Mouse (Mus musculus): ENCODE results near the gene Cutal. TPM values are rescaled to one million over a fixed set of nuclear protein-coding genes. Genes with fewer than 3 reads are reported as not detected.

Gene Cutal
- polyA plus RNA-seq, 1 experiment from 2014 or later: 11.8 TPM

DNA sequence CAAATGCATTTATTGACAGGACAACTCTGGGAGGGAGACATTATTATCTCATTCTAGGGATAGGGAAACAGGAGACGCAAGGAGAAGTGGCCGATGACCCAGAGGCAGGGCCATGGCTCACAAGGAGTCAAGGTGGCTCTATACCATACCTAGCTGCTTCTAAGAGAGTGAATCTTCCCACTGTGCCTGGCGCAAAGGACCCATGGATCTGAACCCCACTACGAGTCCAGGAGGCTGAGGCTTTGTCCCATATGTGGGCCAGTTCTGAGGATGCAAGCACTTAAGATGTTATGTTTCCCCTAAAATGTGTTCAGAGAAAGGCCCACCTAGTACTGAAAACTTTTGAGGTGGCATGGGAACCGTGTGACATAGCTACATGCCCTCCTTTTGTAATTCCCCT is 37.7 kb downstream of the Cutal start:
- no peak for ATAC-seq
- no peak overlapping the region for H3K27ac ChIP-seq (ENCODE audit: low read length)

DNA sequence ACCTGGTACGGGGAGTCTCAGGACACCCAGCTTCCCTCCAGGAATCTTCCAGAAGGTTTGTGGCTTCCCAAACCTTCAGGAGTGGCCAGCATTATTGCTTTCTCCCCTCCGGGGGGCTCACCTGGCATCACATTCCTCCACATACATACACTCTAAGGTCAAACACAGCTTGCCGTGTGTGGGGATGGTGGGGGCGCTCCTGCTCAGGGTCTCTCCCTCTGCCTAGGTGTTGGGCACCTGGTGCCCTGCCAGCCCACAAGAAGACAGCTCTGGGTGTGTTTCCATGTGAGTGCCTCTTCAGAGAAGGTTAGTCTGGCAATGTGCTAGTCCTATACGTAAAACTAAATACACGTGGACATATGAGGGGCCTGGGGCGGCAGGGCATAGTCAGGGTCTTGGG is 38.4 kb downstream of the Cutal start:
- Histone ChIP-seq H3K4me3 (ENCODE audit: low read length) (peak overlapping the region; percentile 70), H3K27me3 (replicated peaks; ENCODE audit: control insufficient read depth, insufficient read depth, low read length) (no peaks in the 10 kb centered on the region), H3K27ac (ENCODE audit: low read length) (no peak overlapping the region), H3K9me3 (ENCODE audit: control insufficient read depth, low read length) (no peaks in the 10 kb centered on the region), H3K4me2 (ENCODE audit: low read depth, low read length) (peak overlapping the region; percentile 94), H3K4me1 (ENCODE audit: control insufficient read depth, insufficient read depth, low read length) (peaks cover 12% of the 10 kb centered on the region), H3K9ac (ENCODE audit: low read depth, low read length) (peak overlapping the region; percentile 76), H3K36me3 (ENCODE audit: control insufficient read depth, insufficient read depth, low read length) (peaks cover 3% of the 10 kb centered on the region; the same call in 1 of the 2 replicates)
- no peak for ATAC-seq
- 47% methylated on average over 7 of the region's 7 CpGs for WGBS

More for the DNA sequence above, 37.7 kb downstream of the Cutal start:
- H3K4me3 ChIP-seq (ENCODE audit: low read length): no peak overlapping the region
- peaks cover 3% of the 10 kb centered on the region; the same call in 1 of the 2 replicates for H3K36me3 ChIP-seq (ENCODE audit: control insufficient read depth, insufficient read depth, low read length)
- H3K9ac ChIP-seq (ENCODE audit: low read depth, low read length): no peak overlapping the region
- no peaks in the 10 kb centered on the region for H3K27me3 ChIP-seq (replicated peaks; ENCODE audit: control insufficient read depth, insufficient read depth, low read length)
- 85% methylated on average over 5 of the region's 5 CpGs for WGBS
- no peaks in the 10 kb centered on the region for H3K9me3 ChIP-seq (ENCODE audit: control insufficient read depth, low read length)
- H3K4me2 ChIP-seq (ENCODE audit: low read depth, low read length): no peak overlapping the region
- H3K4me1 ChIP-seq (ENCODE audit: control insufficient read depth, insufficient read depth, low read length): peaks cover 12% of the 10 kb centered on the region

DNA sequence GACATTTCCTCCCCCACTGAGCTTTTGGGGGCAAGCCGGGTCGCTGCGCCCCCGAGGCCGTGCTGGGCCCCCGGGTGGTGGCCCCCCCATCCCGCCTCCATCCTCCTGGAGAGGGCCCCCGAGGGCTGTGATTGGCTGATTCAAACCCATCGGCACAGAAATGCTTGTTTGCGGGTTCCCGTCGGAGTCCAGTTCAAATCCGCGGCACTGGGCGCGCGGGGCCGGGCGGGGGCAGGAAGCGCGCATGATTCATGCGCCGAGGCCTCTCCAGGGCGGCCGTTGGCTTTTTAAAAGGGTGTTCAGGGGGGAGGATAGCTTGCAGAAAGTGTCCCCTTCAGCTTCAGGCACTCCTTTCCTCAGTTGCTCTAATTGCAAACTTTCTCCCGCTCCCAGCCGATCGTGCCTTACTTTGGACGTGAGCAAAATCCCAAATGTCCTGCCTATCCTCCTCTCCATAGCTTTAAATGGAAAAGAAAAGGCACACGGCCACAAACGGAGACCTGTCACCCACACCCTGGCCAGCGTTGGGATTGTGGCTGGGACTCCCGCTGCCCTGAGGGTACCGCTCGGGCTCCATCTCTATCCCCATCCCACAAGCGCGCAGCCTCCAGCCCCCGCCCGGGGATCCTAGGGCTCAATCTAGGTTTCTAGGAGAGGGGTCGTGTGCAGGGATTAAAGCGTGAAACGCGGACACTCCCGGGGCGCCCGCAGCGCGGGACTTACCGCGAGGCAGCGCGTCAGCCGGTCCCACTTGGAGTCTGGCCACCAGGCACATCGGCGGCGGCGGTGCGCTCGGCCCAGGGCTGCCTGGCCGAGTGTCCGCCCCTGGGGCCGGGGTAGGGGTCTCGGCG is 39.2 kb downstream of the Cutal start, which contains the start of gene Phf19:
Phf19 (minus strand) TSS at position 809 of the 851 bp plus-strand sequence.
- Histone ChIP-seq H3K36me3 (ENCODE audit: control insufficient read depth, insufficient read depth, low read length) (peaks cover 3% of the 10 kb centered on the region; the same call in 1 of the 2 replicates), H3K4me1 (ENCODE audit: control insufficient read depth, insufficient read depth, low read length) (peaks cover 12% of the 10 kb centered on the region), H3K4me2 (ENCODE audit: low read depth, low read length) (peak within 1 kb of the TSS; percentile 94), H3K27me3 (replicated peaks; ENCODE audit: control insufficient read depth, insufficient read depth, low read length) (no peaks in the 10 kb centered on the region), H3K27ac (ENCODE audit: low read length) (peak within 1 kb of the TSS; percentile 58), H3K9ac (ENCODE audit: low read depth, low read length) (peak within 1 kb of the TSS; percentile 76), H3K9me3 (ENCODE audit: control insufficient read depth, low read length) (no peaks in the 10 kb centered on the region), H3K4me3 (ENCODE audit: low read length) (peak within 1 kb of the TSS; percentile 70)
- peak; percentile 45 for ATAC-seq
- WGBS: under 1% methylated on average over 56 of the region's 64 CpGs

DNA sequence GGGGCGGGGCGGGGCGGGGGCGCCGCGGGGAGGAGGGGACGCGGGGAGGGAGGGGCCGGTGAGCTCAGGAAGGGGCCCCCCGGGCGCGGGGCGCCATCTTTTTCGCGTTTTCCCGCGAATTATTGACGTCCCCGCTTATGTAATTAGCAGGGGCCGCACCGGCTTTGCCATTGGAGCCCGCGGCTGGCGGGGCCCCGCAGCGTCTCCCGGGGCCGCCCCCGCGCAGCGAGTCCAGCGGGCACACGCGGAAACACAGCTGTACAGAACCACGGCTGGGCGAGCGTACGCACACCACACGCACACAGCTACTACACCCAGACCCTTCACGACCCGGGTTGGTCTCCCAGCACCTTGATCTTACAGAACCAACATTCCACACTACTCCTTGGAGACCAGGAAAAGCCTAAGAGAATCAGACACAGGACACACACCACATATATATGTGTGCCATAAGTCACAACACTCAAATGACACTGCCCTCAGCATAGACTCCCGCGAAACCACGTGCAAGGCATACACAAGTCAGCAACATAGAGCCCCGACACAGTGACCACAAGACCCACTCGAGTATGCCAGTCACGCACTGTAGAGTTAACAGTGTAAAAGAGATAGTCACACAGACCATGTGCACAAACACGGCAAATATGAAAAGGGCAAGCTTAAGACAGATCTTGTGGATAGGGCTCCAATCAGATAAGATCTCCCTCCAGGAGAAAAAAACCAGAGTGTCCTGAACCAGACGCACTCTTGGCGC is 40.0 kb downstream of the Cutal start:
- peak overlapping the region; percentile 53 for H3K27ac ChIP-seq (ENCODE audit: low read length)
- peaks cover 3% of the 10 kb centered on the region; the same call in 1 of the 2 replicates for H3K36me3 ChIP-seq (ENCODE audit: control insufficient read depth, insufficient read depth, low read length)
- 4% methylated on average over 46 of the region's 50 CpGs for WGBS
- H3K27me3 ChIP-seq (replicated peaks; ENCODE audit: control insufficient read depth, insufficient read depth, low read length): no peaks in the 10 kb centered on the region
- H3K4me1 ChIP-seq (ENCODE audit: control insufficient read depth, insufficient read depth, low read length): peaks cover 12% of the 10 kb centered on the region
- H3K4me2 ChIP-seq (ENCODE audit: low read depth, low read length): peak overlapping the region; percentile 94
- no peaks in the 10 kb centered on the region for H3K9me3 ChIP-seq (ENCODE audit: control insufficient read depth, low read length)
- H3K9ac ChIP-seq (ENCODE audit: low read depth, low read length): peak overlapping the region; percentile 76
- peak; percentile 81 for ATAC-seq
- peak overlapping the region; percentile 70 for H3K4me3 ChIP-seq (ENCODE audit: low read length)

DNA sequence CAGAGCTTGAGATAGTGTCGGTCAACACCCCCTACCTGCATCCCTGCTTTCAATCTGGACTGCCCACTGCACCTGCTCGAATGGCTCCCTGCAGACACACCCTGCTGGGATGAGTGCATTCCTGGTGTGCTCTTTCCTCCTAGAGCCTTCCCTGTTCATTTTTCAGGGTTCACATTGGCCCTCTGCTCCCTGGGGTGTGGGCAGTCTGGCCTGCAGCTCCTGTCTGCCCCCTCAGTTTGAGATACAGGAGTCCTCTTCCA is 40.6 kb downstream of the Cutal start:
- Histone ChIP-seq H3K36me3 (ENCODE audit: control insufficient read depth, insufficient read depth, low read length) (peaks cover 3% of the 10 kb centered on the region; the same call in 1 of the 2 replicates), H3K4me1 (ENCODE audit: control insufficient read depth, insufficient read depth, low read length) (peaks cover 12% of the 10 kb centered on the region), H3K27me3 (replicated peaks; ENCODE audit: control insufficient read depth, insufficient read depth, low read length) (no peaks in the 10 kb centered on the region), H3K4me2 (ENCODE audit: low read depth, low read length) (peak overlapping the region; percentile 94), H3K9ac (ENCODE audit: low read depth, low read length) (peak overlapping the region; percentile 76; the same call in 1 of the 2 replicates), H3K4me3 (ENCODE audit: low read length) (peak overlapping the region; percentile 70), H3K9me3 (ENCODE audit: control insufficient read depth, low read length) (no peaks in the 10 kb centered on the region), H3K27ac (ENCODE audit: low read length) (peak overlapping the region; percentile 58)
- peak; percentile 66 for ATAC-seq
- WGBS: 14% methylated on average over 2 of the region's 2 CpGs

DNA sequence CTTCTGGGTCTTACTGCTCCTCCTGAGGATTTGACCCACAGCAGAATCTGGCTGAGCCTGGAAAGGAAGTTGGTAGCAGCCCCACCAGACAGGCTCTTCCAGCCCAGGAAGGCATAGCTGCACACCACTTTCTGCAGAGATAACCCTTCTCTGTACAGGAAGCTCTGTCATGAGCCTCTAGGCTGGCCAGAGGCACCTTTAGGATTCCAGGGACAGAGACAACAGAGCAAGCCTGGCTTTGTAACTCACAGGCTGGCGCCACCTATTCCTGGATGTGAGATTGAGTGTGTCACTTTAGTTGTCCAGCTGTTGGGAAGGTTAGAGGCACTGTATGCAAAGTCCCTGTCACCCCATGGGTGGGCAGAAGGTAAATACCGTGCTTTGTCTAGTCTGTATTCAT is 40.9 kb downstream of the Cutal start:
- Histone ChIP-seq H3K4me2 (ENCODE audit: low read depth, low read length) (no peak overlapping the region), H3K27ac (ENCODE audit: low read length) (peak overlapping the region; percentile 58), H3K27me3 (replicated peaks; ENCODE audit: control insufficient read depth, insufficient read depth, low read length) (no peaks in the 10 kb centered on the region), H3K36me3 (ENCODE audit: control insufficient read depth, insufficient read depth, low read length) (peaks cover 3% of the 10 kb centered on the region; the same call in 1 of the 2 replicates), H3K9me3 (ENCODE audit: control insufficient read depth, low read length) (no peaks in the 10 kb centered on the region), H3K4me3 (ENCODE audit: low read length) (no peak overlapping the region), H3K4me1 (ENCODE audit: control insufficient read depth, insufficient read depth, low read length) (peaks cover 12% of the 10 kb centered on the region), H3K9ac (ENCODE audit: low read depth, low read length) (no peak overlapping the region)
- 62% methylated on average over 2 of the region's 2 CpGs for WGBS
- no peak for ATAC-seq

DNA sequence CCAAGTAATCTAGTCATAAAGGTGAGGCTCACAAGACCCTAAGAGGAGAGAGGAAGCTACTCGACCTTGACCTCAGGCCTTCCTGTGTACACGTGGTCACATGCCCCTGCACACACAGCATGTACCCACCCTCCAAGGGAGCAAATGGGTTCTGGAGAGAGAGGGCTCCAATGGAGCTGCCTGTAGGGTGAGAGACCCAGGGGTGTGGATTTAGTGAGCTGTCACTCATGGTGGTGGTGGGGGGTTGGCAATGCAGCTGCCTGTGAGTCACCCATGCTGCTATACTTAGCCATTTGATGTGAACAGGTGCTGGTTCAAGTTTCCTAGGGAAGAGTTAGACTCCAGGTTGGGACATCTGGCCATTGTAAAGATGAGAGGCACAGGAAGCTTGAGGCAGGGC is 45.9 kb downstream of the Cutal start:
- no peak overlapping the region for H3K4me2 ChIP-seq (ENCODE audit: low read depth, low read length)
- H3K36me3 ChIP-seq (ENCODE audit: control insufficient read depth, insufficient read depth, low read length): no peaks in the 10 kb centered on the region
- H3K27ac ChIP-seq (ENCODE audit: low read length): no peak overlapping the region
- ATAC-seq: no peak
- H3K4me3 ChIP-seq (ENCODE audit: low read length): no peak overlapping the region
- no peaks in the 10 kb centered on the region for H3K9me3 ChIP-seq (ENCODE audit: control insufficient read depth, low read length)
- H3K9ac ChIP-seq (ENCODE audit: low read depth, low read length): no peak overlapping the region
- WGBS: 52% methylated on average over 2 of the region's 2 CpGs
- no peaks in the 10 kb centered on the region for H3K27me3 ChIP-seq (replicated peaks; ENCODE audit: control insufficient read depth, insufficient read depth, low read length)
- no peaks in the 10 kb centered on the region for H3K4me1 ChIP-seq (ENCODE audit: control insufficient read depth, insufficient read depth, low read length)

DNA sequence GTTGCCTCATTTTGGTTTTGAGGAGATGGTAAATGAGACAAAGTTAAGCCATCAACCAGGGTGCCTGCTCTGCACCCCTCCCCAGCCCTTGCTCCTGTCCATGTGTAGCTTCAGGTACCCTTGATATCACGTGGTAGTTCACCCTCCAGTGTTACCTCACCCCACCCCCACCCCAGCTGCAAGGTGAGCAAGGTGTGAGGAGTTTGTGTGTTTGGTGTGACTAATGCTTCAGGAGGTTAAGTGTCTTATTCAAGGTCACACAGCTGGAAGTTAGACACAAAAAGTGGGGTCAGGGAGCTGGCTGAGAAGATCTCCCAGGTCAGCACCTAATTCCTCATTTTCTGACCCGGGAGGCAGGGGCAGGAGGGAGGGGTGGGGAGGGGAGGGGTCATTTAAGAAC is 48.5 kb downstream of the Cutal start:
- no peaks in the 10 kb centered on the region for H3K36me3 ChIP-seq (ENCODE audit: control insufficient read depth, insufficient read depth, low read length)
- no peak overlapping the region for H3K4me3 ChIP-seq (ENCODE audit: low read length)
- no peaks in the 10 kb centered on the region for H3K27me3 ChIP-seq (replicated peaks; ENCODE audit: control insufficient read depth, insufficient read depth, low read length)
- no peak overlapping the region for H3K9ac ChIP-seq (ENCODE audit: low read depth, low read length)
- no peaks in the 10 kb centered on the region for H3K9me3 ChIP-seq (ENCODE audit: control insufficient read depth, low read length)
- H3K4me1 ChIP-seq (ENCODE audit: control insufficient read depth, insufficient read depth, low read length): no peaks in the 10 kb centered on the region
- no peak overlapping the region for H3K27ac ChIP-seq (ENCODE audit: low read length)
- WGBS: 9% methylated on average over 2 of the region's 2 CpGs
- H3K4me2 ChIP-seq (ENCODE audit: low read depth, low read length): no peak overlapping the region
- no peak for ATAC-seq

DNA sequence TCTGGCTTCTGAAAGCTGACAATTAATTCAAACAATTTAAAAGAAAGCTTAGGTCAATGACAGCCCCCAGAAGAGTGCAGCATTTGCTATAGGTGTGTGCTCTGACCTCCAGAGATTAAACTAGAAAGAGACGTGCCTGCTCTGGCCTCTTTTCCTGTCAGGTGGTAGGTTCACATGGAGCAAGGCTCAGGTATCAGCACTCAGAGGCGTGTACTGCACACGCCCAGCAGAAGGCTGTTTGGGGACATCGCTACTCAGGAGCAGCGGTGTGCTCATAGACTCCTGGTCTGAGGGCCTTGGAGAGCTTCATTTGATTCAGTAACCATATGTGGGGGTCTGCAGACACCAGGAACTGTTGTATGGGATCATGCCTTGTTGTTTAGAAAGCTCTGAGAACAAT is 53.1 kb downstream of the Cutal start:
- no peaks in the 10 kb centered on the region for H3K36me3 ChIP-seq (ENCODE audit: control insufficient read depth, insufficient read depth, low read length)
- ATAC-seq: peak; percentile 81
- no peak overlapping the region for H3K27ac ChIP-seq (ENCODE audit: low read length)
- H3K4me3 ChIP-seq (ENCODE audit: low read length): no peak overlapping the region
- no peaks in the 10 kb centered on the region for H3K9me3 ChIP-seq (ENCODE audit: control insufficient read depth, low read length)
- H3K4me1 ChIP-seq (ENCODE audit: control insufficient read depth, insufficient read depth, low read length): no peaks in the 10 kb centered on the region
- no peak overlapping the region for H3K9ac ChIP-seq (ENCODE audit: low read depth, low read length)
- H3K4me2 ChIP-seq (ENCODE audit: low read depth, low read length): no peak overlapping the region
- 47% methylated on average over 5 of the region's 5 CpGs for WGBS
- H3K27me3 ChIP-seq (replicated peaks; ENCODE audit: control insufficient read depth, insufficient read depth, low read length): no peaks in the 10 kb centered on the region

Data from intestine, embryonic 16.5 days (tissue).